Mouse (Mus musculus) G1E (cell line): ENCODE results near the gene Add2. TPM values are rescaled to one million over a fixed set of nuclear protein-coding genes. Genes with fewer than 3 reads are reported as not detected.

Source experiments
- ATAC-seq: 2 replicates; pipeline ENCODE4 v1.8.0; 2016; ENCODE audit warnings: mild to moderate bottlenecking; ENCODE audit not compliant: insufficient number of reproducible peaks, poor library complexity, low FRiP score, severe bottlenecking; ENCODE audit errors: extremely low read depth
- DNase-seq: peaks from one replicate; pipeline ENCODE4 v3.0.0; 2012; ENCODE audit warnings: low spot score
- H3K27me3 ChIP-seq: 2 replicates; pipeline ENCODE4 v1.6.1; 2012; ENCODE audit warnings: mild to moderate bottlenecking, low read length, inconsistent platforms; ENCODE audit not compliant: insufficient read depth
- H3K36me3 ChIP-seq: replicated peaks from 2 replicates; pipeline ENCODE3; 2012; ENCODE audit warnings: mild to moderate bottlenecking, inconsistent platforms
- H3K4me1 ChIP-seq: 2 replicates; pipeline ENCODE4 v1.6.1; 2012; ENCODE audit warnings: low read depth, low read length, inconsistent platforms, mixed read lengths; ENCODE audit not compliant: insufficient read depth
- H3K4me3 ChIP-seq: 2 replicates; pipeline ENCODE4 v1.5.1; 2012; ENCODE audit warnings: low read depth, mild to moderate bottlenecking, inconsistent platforms, low read length, moderate library complexity, mixed read lengths
- H3K9me3 ChIP-seq: replicated peaks from 2 replicates; pipeline ENCODE4 v1.6.1; 2012; ENCODE audit warnings: inconsistent platforms
- CTCF ChIP-seq: IDR thresholded peaks from 2 replicates; pipeline ENCODE4 v1.5.1; 2012; ENCODE audit warnings: low read depth, low read length, inconsistent platforms, mixed read lengths
- GATA1 ChIP-seq: IDR thresholded peaks from 2 replicates; pipeline ENCODE4 v1.6.1; 2012; ENCODE audit warnings: borderline replicate concordance, low read length, inconsistent platforms, mixed read lengths
- GATA2 ChIP-seq: IDR thresholded peaks from 2 replicates; pipeline ENCODE4 v1.6.1; 2012; ENCODE audit warnings: low read depth, low read length, inconsistent platforms, borderline replicate concordance
- POLR2AphosphoS5 ChIP-seq: IDR thresholded peaks from 2 replicates; pipeline ENCODE4 v1.6.1; 2012; ENCODE audit warnings: low read depth, low read length, inconsistent platforms; ENCODE audit not compliant: insufficient replicate concordance
- TAL1 ChIP-seq: conservative IDR thresholded peaks from 2 replicates; pipeline ENCODE4 v1.6.1; 2012; ENCODE audit warnings: low read depth, low read length, inconsistent platforms, mixed read lengths
- polyA plus RNA-seq: library from polyadenylated mRNA; stranded (reverse); fragments of >175 nt; gene quantifications from 2 replicates; pipeline ENCODE4 v1.2.3, GENCODE M21; 2012
- total RNA-seq, 2 experiments: library from RNA; stranded (forward) in 1 of 2; stranded (reverse) in 1 of 2; fragments of 200-1000 nt in 1 of 2; fragments of >200 nt in 1 of 2; fragmentation: Nextera tagmentation in 1 of 2; gene quantifications; 2 replicates each; pipeline ENCODE4 v1.2.3; 2014 to 2017

The Add2 gene
- total and polyA plus RNA-seq, 3 experiments: 82.9 to 125 (median 121) TPM

DNA sequence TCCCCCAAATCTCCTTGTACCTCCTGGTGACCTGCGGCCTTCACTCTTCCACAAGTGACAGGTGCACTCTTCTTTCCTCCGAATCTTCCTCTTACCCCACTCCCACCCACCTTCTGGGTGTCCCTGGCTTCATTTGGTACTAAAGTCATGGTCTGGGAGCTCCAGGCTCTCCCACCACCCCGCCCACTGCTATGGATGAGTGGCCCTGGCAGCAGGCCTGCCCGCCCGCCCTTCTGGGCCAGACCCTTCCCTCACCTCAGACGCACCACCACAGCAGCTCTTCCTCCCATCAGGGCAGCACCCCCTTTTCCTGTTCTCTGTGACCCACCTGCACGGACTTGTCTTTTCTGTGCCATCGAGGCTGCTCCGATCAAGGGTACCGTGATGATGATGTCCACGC, 19.0 kb downstream of the Add2 start:
- ATAC-seq (no peak), DNase-seq (no peak)
- no peak overlapping the region for H3K4me3 ChIP-seq

DNA sequence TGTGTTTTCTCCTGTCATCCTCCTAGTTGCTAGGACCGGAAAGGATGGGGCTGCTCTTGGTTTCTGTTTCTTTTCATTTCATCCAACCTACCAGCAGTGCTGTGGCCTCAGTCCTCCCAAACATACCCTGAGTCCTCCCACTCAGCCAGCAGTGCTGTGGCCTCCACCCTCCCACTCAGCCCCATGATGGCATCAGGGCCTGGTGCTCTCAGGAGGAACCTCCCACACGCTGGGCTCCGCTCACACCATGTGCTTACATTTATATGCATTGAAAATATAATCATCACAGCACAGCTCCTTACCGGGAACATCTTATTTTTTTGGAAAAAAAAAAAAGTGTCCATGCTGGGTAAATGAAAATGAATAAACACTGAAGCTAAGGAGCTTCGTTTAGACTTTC, 20.0 kb downstream of the Add2 start:
- no peak for DNase-seq
- peaks cover 45% of the 10 kb centered on the region for H3K4me1 ChIP-seq
- H3K4me3 ChIP-seq: no peak overlapping the region
- peaks cover 50% of the 10 kb centered on the region for H3K27me3 ChIP-seq
- no peaks in the 10 kb centered on the region for H3K36me3 ChIP-seq
- TF ChIP-seq GATA2: no peak
- ATAC-seq: no peak
- H3K9me3 ChIP-seq: no peaks in the 10 kb centered on the region

More for the DNA sequence above, 19.0 kb downstream of the Add2 start:
- H3K9me3 ChIP-seq: no peaks in the 10 kb centered on the region
- H3K36me3 ChIP-seq: no peaks in the 10 kb centered on the region
- TF ChIP-seq POLR2AphosphoS5 (no peak), GATA1 (no peak)
- peaks cover 48% of the 10 kb centered on the region for H3K27me3 ChIP-seq
- H3K4me1 ChIP-seq: peaks cover 43% of the 10 kb centered on the region

DNA sequence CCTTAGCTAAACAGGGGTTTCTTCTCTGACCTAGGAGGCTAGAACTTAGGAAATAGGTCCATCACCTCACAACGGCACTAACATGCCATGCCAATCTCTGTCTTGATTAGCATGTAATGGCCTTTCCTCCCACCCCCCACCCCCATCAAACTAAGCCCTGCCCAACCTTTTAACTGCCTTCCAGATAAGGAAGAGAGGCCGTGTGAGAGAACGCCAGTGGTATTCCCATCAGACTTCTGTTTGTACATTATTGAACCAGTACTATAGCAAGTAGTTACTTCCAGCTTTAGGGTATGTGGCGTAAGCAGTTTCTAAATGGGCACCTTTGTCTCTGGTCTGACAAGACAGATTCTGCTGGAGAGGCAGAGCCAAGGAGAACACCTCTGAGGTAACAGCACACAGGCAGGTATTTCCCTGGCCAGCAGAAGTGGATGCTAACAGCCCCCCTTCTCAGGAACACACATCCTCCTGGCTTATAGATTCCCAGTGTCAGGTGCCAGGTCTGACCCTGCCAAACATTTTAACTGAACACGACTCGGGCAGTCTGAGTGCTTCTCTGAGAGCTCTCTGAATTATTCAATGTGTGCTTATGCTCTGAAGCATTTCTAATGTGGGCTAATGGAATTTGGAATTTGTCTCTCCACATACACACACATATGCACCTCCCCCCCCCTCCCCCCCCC, 22.2 kb downstream of the Add2 start:
- TF ChIP-seq GATA2 (no peak), TAL1 (no peak), CTCF (no peak), POLR2AphosphoS5 (no peak), GATA1 (no peak)
- Histone ChIP-seq H3K36me3 (no peaks in the 10 kb centered on the region), H3K4me3 (no peak overlapping the region), H3K4me1 (peaks cover 38% of the 10 kb centered on the region), H3K9me3 (no peaks in the 10 kb centered on the region), H3K27me3 (peaks cover 56% of the 10 kb centered on the region)
- ATAC-seq: no peak
- DNase-seq: no peak

DNA sequence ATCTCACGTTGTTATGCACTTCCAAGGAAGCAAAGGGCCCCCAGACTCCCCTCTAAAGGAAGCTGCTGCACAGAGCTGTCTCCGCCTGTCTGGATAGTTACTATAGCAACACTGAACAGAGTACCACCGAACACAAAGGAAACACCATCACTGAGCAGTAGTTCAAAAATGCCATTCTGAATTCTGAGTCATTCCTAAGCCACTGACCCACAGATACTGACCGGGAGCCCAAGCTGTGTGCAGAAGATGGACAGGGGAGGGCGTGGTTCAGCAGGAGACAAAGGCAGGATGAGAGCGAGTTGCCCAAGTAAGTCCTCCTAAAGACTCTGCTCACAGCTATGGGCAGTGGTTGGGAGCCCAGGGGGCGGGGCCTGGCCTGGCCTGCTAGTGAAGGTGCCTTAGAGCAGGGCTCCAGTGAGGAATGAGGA, 23.6 kb downstream of the Add2 start:
- no peak for DNase-seq
- no peaks in the 10 kb centered on the region for H3K9me3 ChIP-seq
- TF ChIP-seq POLR2AphosphoS5: no peak
- TF ChIP-seq CTCF: no peak
- no peak for TF ChIP-seq GATA1
- TF ChIP-seq TAL1: no peak
- TF ChIP-seq GATA2: no peak
- H3K4me3 ChIP-seq: no peak overlapping the region
- H3K27me3 ChIP-seq: peaks cover 56% of the 10 kb centered on the region
- no peaks in the 10 kb centered on the region for H3K36me3 ChIP-seq
- no peak for ATAC-seq
- H3K4me1 ChIP-seq: peaks cover 35% of the 10 kb centered on the region

DNA sequence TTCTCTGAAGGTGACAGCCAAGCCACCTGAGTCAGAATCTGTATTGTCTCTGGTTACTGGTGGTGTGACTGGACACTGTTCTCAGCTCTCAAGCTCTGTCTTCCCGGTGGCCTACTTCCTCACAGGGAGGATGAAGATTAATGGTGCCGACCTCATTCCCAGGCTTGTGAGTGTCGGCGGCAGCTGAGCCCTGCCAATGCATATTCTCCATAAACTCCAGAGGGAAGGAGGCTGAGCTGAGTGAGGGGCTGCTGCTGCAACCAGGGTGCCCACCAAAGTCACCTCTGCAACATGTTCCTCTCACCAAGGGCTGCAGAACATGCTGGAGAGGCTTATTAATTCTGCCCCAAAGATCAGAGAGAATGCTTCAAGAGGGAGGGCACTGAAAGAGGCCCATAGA, 24.1 kb downstream of the Add2 start:
- no peaks in the 10 kb centered on the region for H3K9me3 ChIP-seq
- DNase-seq (no peak), ATAC-seq (no peak)
- TF ChIP-seq TAL1 (no peak), GATA1 (no peak), POLR2AphosphoS5 (no peak), GATA2 (no peak), CTCF (no peak)
- no peaks in the 10 kb centered on the region for H3K36me3 ChIP-seq
- peaks cover 56% of the 10 kb centered on the region for H3K27me3 ChIP-seq
- H3K4me1 ChIP-seq: peaks cover 40% of the 10 kb centered on the region
- H3K4me3 ChIP-seq: no peak overlapping the region

DNA sequence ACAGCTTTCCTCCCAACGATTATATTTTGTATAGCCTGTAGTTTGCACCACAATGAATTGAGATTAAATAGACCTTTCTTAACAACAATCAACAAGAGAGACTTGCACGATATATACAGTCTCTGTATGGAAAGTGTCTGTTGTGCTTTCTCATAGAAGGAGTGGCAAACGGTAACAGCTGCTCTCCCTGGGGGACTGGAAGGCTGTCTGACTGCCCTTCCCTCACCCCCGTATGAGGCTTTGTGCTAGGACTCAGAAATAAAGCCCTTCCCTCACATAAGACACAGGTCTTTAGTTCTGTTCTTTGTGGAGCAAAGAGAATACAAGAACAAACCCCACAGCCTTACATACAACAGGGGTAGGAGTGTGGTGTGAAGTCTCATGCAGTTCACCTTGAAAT, 24.6 kb downstream of the Add2 start:
- Histone ChIP-seq H3K4me3 (no peak overlapping the region), H3K9me3 (no peaks in the 10 kb centered on the region), H3K4me1 (peaks cover 45% of the 10 kb centered on the region), H3K27me3 (peaks cover 58% of the 10 kb centered on the region), H3K36me3 (no peaks in the 10 kb centered on the region)
- TF ChIP-seq GATA1: no peak
- DNase-seq (no peak), ATAC-seq (no peak)

DNA sequence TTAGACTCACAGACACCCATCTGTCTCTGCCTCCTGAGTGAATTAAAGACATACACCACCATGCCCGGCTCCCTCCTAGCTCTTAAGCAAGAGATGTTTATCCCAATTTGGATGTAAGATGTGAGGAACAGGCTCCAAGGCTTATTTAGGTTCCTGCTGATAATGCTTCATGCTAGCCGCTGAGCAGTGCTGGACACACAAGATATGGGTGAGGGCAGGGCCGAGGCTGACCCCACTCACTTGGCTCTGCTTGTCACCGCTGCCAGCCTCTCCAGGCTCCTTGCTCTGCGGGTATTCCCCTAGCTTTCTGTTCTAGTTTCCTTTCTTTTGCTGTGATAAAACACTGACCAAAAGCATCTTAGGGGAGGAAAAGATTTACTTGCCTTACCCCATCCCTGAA, 25.1 kb downstream of the Add2 start:
- H3K36me3 ChIP-seq: no peaks in the 10 kb centered on the region
- H3K9me3 ChIP-seq: no peaks in the 10 kb centered on the region
- DNase-seq (no peak), ATAC-seq (no peak)
- TF ChIP-seq TAL1 (no peak), GATA2 (no peak), POLR2AphosphoS5 (no peak), CTCF (no peak), GATA1 (no peak)
- H3K27me3 ChIP-seq: peaks cover 55% of the 10 kb centered on the region
- no peak overlapping the region for H3K4me3 ChIP-seq
- H3K4me1 ChIP-seq: peaks cover 48% of the 10 kb centered on the region
